Mouse (Mus musculus) ES-E14 (cell line): ENCODE data around the gene Cbl. TPM values are rescaled to one million over a fixed set of nuclear protein-coding genes. Genes with fewer than 3 reads are reported as not detected.

Source experiments
- DNase-seq: peaks from one replicate; pipeline ENCODE4 v3.0.0-alpha.2; 2013; ENCODE audit warnings: low read depth, low spot score
- H3K27ac ChIP-seq: 2 replicates; pipeline ENCODE4 v1.5.1; 2012; ENCODE audit warnings: low read depth, mild to moderate bottlenecking, low read length, moderate library complexity, mixed read lengths; ENCODE audit not compliant: poor library complexity, insufficient read depth, severe bottlenecking
- H3K36me3 ChIP-seq: 2 replicates; pipeline ENCODE4 v1.6.1; 2012; ENCODE audit warnings: mild to moderate bottlenecking, low read length, moderate library complexity, mixed read lengths; ENCODE audit not compliant: control insufficient read depth, poor library complexity, insufficient read depth, severe bottlenecking
- H3K4me1 ChIP-seq, 2 experiments: fragments of 150-350 bp in 1 of 2; sonication (generic) in 1 of 2; 2 replicates each; pipeline ENCODE4 v1.6.1; 2012; ENCODE audit warnings: low read length in 2 of 2, mild to moderate bottlenecking in 1 of 2, mixed read lengths in 1 of 2; ENCODE audit not compliant: control insufficient read depth in 2 of 2, insufficient read depth in 2 of 2, poor library complexity in 1 of 2
- H3K4me3 ChIP-seq, 2 experiments: fragments of 150-350 bp in 1 of 2; sonication (generic) in 1 of 2; 2 replicates each; pipeline ENCODE4 v1.5.1; 2012; ENCODE audit warnings: low read length in 2 of 2, low read depth in 1 of 2, mild to moderate bottlenecking in 1 of 2, mixed read lengths in 1 of 2; ENCODE audit not compliant: insufficient read depth in 1 of 2, poor library complexity in 1 of 2, severe bottlenecking in 1 of 2
- H3K9ac ChIP-seq: 2 replicates; pipeline ENCODE4 v1.6.1; 2012; ENCODE audit warnings: low read depth, mild to moderate bottlenecking, low read length, mixed read lengths; ENCODE audit not compliant: poor library complexity, insufficient read depth, severe bottlenecking
- H3K9me3 ChIP-seq: fragments of 150-350 bp; sonication (generic); 2 replicates; pipeline ENCODE4 v1.6.1; 2012; ENCODE audit warnings: low read depth, mild to moderate bottlenecking, low read length; ENCODE audit not compliant: control insufficient read depth, insufficient read depth
- CHD2 ChIP-seq: IDR thresholded peaks from 2 replicates; pipeline ENCODE4 v1.6.1; 2014; ENCODE audit warnings: mild to moderate bottlenecking, low read depth, low read length, inconsistent platforms
- HCFC1 ChIP-seq: IDR thresholded peaks from 2 replicates; pipeline ENCODE4 v1.6.1; 2012; ENCODE audit warnings: low read length, inconsistent platforms, borderline replicate concordance; ENCODE audit not compliant: insufficient read depth
- MAFK ChIP-seq: IDR thresholded peaks from 2 replicates; pipeline ENCODE4 v1.6.1; 2014; ENCODE audit warnings: mild to moderate bottlenecking, low read depth, low read length, inconsistent platforms; ENCODE audit not compliant: insufficient read depth
- ZC3H11A ChIP-seq: IDR thresholded peaks from 2 replicates; pipeline ENCODE4 v1.6.1; 2012; ENCODE audit warnings: low read depth, mild to moderate bottlenecking, inconsistent platforms, low read length, borderline replicate concordance
- ZNF384 ChIP-seq: IDR thresholded peaks from 2 replicates; pipeline ENCODE4 v1.6.1; 2012; ENCODE audit warnings: low read depth, low read length, inconsistent platforms
- in situ Hi-C, 2 experiments: fragments of 600-800 bp; cut with MboI; formaldehyde crosslinking; loops; one replicate each; pipeline ENCODE4 v1.15.1; 2025; ENCODE audit warnings: low sequenced_read_pairs in 2 of 2, inconsistent platforms in 1 of 2; ENCODE audit not compliant: unreplicated experiment in 2 of 2
- total RNA-seq: library from RNA; depleted of rRNA; stranded (reverse); fragments of 300-350 nt; gene quantifications from 2 replicates; pipeline ENCODE4 v1.2.3, GENCODE M21; 2012

Gene Cbl
- total RNA-seq, 1 experiment: 17.3 TPM

DNA sequence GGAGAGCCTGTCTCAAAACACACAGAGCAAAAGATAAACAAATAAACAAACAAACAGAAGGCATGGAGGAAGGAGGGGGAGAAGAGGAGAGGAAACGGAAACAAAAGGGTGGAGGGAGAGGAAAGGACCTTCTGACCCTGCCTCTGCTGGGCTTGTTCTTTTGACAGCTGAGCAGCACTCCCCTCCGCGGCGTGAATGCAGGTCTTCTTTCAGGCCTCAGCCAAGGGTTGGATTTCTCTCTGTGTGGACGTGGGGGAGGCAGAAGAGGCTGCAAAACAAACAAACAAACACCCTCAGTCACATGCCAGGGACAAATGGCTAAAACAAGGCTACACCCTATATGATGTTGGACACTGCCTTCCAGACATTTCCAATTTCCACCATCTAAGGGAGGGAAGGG lies 108.8 kb downstream of the Cbl start:
- TF ChIP-seq MAFK (no peak), CHD2 (no peak), HCFC1 (no peak), ZNF384 (no peak), ZC3H11A (no peak)
- Histone ChIP-seq H3K9ac (no peak overlapping the region), H3K4me1 (peaks cover 11 to 25% of the 10 kb centered on the region in 2 experiments), H3K36me3 (no peaks in the 10 kb centered on the region), H3K27ac (no peak overlapping the region), H3K4me3 (no peak overlapping the region), H3K9me3 (no peaks in the 10 kb centered on the region)
- in situ Hi-C loops: no loop called here
- DNase-seq: no peak

DNA sequence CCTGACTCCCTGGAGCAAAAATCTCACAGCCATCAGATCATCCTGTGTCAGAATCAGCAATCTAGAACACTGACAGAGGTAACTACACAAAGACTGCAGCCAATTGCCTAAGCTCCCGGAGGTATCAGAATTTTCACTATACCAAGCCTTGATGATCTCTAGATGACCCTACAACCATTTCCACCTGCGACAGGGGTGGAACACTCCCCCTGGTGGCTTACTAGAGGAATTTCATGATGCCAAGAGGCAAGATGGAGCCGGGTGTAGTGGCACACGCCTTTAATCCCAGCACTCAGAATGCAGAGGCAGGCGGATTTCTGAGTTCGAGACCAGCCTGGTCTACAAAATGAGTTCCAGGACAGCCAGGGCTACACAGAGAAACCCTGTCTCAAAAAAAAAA lies 109.5 kb downstream of the Cbl start:
- no peak for DNase-seq
- in situ Hi-C loops: no loop called here
- no peak overlapping the region for H3K9ac ChIP-seq
- no peaks in the 10 kb centered on the region for H3K9me3 ChIP-seq
- TF ChIP-seq ZNF384 (peak; percentile 79; the same call in 1 of the 2 replicates), HCFC1 (no peak)
- no peak overlapping the region for H3K4me3 ChIP-seq
- no peak overlapping the region for H3K27ac ChIP-seq
- no peaks in the 10 kb centered on the region for H3K36me3 ChIP-seq
- H3K4me1 ChIP-seq: peaks cover 11 to 21% of the 10 kb centered on the region in 2 experiments

DNA sequence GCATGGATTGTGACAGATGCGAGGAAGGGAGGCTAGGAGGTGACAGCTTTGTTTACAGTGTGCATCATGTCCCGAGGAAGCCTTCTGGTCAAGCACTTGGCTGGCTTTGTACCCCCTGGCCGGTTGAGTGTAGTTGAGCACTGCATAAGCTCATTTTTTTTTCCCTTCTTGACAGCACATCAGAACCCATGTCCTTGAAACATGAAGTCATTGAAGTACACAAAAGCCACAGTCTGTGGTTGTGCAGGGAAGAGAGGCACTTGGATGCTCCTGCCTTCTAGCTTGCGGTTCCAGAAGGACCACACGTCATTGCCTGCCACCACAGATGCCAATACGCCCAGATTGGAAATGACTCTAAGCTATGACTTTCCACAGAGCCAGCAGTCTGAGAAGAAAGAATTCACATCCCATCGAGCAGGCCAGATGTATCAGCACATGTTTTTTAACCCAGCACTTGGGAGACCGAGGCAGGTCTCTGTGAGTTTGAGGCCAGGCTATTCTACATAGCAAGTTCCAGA lies 113.8 kb downstream of the Cbl start:
- peaks cover 0 to 7% of the 10 kb centered on the region in 2 experiments; a peak in 2 of 4 replicates for H3K4me1 ChIP-seq
- in situ Hi-C loops: no loop called here
- H3K9me3 ChIP-seq: no peaks in the 10 kb centered on the region
- H3K36me3 ChIP-seq: no peaks in the 10 kb centered on the region
- no peak overlapping the region for H3K4me3 ChIP-seq
- no peak for DNase-seq
- TF ChIP-seq MAFK (no peak), HCFC1 (no peak), CHD2 (no peak), ZNF384 (no peak), ZC3H11A (no peak)
- H3K9ac ChIP-seq: no peak overlapping the region
- H3K27ac ChIP-seq: no peak overlapping the region

DNA sequence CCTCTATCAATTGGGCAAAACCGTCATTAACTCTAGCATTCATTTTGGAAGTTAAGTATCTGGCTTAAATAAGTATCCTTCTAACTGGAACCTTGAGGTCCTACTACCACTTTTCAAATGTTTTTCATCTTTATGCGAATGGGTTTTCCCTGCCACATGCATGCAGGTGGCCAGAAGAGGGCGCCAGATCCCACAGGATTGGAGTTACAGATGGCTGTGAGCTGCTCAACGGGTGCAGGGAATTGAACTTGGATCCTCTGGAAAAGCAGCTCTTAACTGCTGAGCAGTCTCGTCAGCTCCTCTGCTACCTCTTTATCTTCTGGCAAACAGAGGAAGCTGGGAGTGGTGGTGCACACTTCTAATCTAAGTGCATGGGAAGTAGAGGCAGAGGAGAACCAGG lies 114.8 kb downstream of the Cbl start:
- Histone ChIP-seq H3K27ac (no peak overlapping the region), H3K4me3 (no peak overlapping the region), H3K4me1 (peaks cover 0 to 11% of the 10 kb centered on the region in 2 experiments; a peak in 3 of 4 replicates), H3K36me3 (no peaks in the 10 kb centered on the region), H3K9me3 (no peaks in the 10 kb centered on the region), H3K9ac (no peak overlapping the region)
- TF ChIP-seq ZNF384 (no peak), CHD2 (no peak), HCFC1 (no peak), ZC3H11A (no peak), MAFK (no peak)
- in situ Hi-C loops: no loop called here
- DNase-seq: no peak

DNA sequence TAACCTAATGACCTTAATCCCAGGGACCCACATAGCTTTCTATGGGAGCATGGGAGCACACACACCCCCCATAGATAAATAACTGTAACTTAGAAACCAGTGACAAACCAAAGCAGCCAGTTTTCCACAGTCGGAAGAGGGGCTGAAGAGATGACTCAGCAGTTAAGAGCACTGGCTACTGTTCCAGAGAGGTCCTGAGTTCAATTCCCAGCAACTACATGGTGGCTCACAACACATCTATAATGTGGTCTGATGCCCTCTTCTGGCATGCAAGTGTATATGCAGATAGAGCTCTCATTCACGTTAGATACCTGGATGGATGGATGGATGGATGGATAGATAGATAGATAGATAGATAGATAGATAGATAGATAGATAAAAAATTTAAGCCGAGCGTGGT lies 117.7 kb downstream of the Cbl start:
- Histone ChIP-seq H3K4me1 (peaks cover 0 to 11% of the 10 kb centered on the region in 2 experiments; a peak in 3 of 4 replicates), H3K9ac (no peak overlapping the region), H3K4me3 (no peak overlapping the region), H3K36me3 (no peaks in the 10 kb centered on the region), H3K9me3 (no peaks in the 10 kb centered on the region), H3K27ac (no peak overlapping the region)
- in situ Hi-C loops: no loop called here
- DNase-seq: no peak
- TF ChIP-seq ZNF384 (no peak), HCFC1 (no peak), CHD2 (no peak), MAFK (peak; percentile 79), ZC3H11A (0 out of 2 replicates have a peak, but pooled peaks have one; percentile 9)
